Mouse (Mus musculus): ENCODE measurements around the gene Gm13275. TPM values are rescaled to one million over a fixed set of nuclear protein-coding genes. Genes with fewer than 3 reads are reported as not detected.
A peak's percentile ranks its signal among the peaks of the same experiment; 100 is the strongest.
"Not testable (repeated sequence)": the region's sequence is repeated elsewhere in the genome, so short reads cannot be mapped to it uniquely, and the experiment has no call there.

The Gm13275 gene
- not detected in 2 replicates for polyA plus RNA-seq (2015; fragmentation: Nextera tagmentation; extraction: Ambion mirVana)

DNA sequence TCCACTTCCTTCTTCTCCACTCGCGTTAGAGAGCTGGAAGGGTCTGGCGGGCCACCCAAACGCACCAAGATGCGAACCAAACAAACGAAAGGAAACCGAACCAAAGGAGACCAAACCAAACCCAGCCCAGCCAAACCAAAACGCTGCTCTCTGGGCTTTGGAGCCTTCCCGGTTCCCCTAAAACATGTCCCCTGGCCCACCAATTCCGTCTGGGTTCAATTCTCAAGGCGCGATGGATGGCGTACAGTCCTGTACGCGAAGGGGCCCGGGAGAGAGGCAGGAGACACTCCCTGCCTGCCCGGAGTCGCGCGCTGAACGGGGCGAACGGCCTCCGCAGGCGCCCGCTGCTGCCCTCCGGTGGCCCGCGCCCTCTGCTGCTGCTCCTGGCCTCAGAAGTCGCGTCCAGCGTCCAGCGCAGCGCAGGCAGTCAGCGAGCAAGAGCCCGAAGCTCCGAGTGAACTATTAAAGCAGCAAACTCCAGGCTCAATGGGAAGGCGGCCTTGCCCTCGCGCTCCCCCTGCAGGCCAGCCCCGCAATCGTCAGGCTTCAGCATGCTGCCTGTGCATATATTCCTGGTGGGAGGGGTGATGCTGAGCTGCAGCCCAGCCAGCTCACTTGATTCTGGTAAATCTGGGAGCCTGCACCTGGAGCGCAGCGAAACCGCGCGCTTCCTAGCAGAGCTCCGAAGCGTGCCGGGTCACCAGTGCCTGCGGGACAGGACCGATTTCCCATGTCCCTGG is at the start of gene Gm13275:
Gene Gm13275, plus strand, starts transcription at position 552 of the 740 bp plus-strand sequence.
- not testable (repeated sequence) for H3K4me2 ChIP-seq (ENCODE audit: low read depth, low read length); ATAC-seq; H3K9ac ChIP-seq (replicated peaks); H3K27ac ChIP-seq (ENCODE audit: low read depth); H3K9me3 ChIP-seq (ENCODE audit: low read length); H3K4me3 ChIP-seq (ENCODE audit: low read depth, low read length); DNase-seq; H3K27me3 ChIP-seq (ENCODE audit: insufficient read depth, low read length); H3K4me1 ChIP-seq (ENCODE audit: insufficient read depth); H3K36me3 ChIP-seq (replicated peaks; ENCODE audit: insufficient read depth, low read length)
- WGBS (ENCODE audit: insufficient replicate concordance): 0% methylated on average over 2 of the region's 52 CpGs
- peak; percentile 44 for TF ChIP-seq CTCF (IDR thresholded peaks at IDR 0.05; ENCODE audit: low read depth)

GRCm38 (mm10) chr4:88749926-88750325 is 44.4 kb upstream of the Gm13275 start:
- Histone ChIP-seq H3K36me3 (replicated peaks; ENCODE audit: insufficient read depth, low read length) (no peaks in the 10 kb centered on the region), H3K4me1 (ENCODE audit: insufficient read depth) (no peaks in the 10 kb centered on the region), H3K9me3 (ENCODE audit: low read length) (no peaks in the 10 kb centered on the region), H3K4me2 (ENCODE audit: low read depth, low read length) (no peak overlapping the region), H3K9ac (replicated peaks) (no peak overlapping the region), H3K27ac (ENCODE audit: low read depth) (no peak overlapping the region), H3K4me3 (ENCODE audit: low read depth, low read length) (no peak overlapping the region), H3K27me3 (ENCODE audit: insufficient read depth, low read length) (no peaks in the 10 kb centered on the region)
- TF ChIP-seq EP300 (IDR thresholded peaks at IDR 0.05; ENCODE audit: low read depth) (no peak), CTCF (IDR thresholded peaks at IDR 0.05; ENCODE audit: low read depth) (no peak)
- no peak for DNase-seq
- 77% methylated on average over 6 of the region's 6 CpGs for WGBS (ENCODE audit: insufficient replicate concordance)
- no peak for ATAC-seq

- H3K36me3 ChIP-seq (replicated peaks; ENCODE audit: insufficient read depth, low read length); H3K4me3 ChIP-seq (ENCODE audit: low read depth, low read length); H3K27ac ChIP-seq (ENCODE audit: low read depth); H3K27me3 ChIP-seq (ENCODE audit: insufficient read depth, low read length); H3K9me3 ChIP-seq (ENCODE audit: low read length); ATAC-seq; DNase-seq; H3K9ac ChIP-seq (replicated peaks); H3K4me2 ChIP-seq (ENCODE audit: low read depth, low read length); H3K4me1 ChIP-seq (ENCODE audit: insufficient read depth): not testable (repeated sequence)
- peak; percentile 12; the same call in 1 of the 2 replicates for TF ChIP-seq CTCF (IDR thresholded peaks at IDR 0.05; ENCODE audit: low read depth)
- WGBS (ENCODE audit: insufficient replicate concordance): 72% methylated on average over 15 of the region's 15 CpGs
These were observed 39.4 kb upstream of the Gm13275 start, which contains the start of gene Gm13271 for GRCm38 (mm10) chr4:88754818-88755340. Gene Gm13271, plus strand, starts transcription at chr4:88754868.

DNA sequence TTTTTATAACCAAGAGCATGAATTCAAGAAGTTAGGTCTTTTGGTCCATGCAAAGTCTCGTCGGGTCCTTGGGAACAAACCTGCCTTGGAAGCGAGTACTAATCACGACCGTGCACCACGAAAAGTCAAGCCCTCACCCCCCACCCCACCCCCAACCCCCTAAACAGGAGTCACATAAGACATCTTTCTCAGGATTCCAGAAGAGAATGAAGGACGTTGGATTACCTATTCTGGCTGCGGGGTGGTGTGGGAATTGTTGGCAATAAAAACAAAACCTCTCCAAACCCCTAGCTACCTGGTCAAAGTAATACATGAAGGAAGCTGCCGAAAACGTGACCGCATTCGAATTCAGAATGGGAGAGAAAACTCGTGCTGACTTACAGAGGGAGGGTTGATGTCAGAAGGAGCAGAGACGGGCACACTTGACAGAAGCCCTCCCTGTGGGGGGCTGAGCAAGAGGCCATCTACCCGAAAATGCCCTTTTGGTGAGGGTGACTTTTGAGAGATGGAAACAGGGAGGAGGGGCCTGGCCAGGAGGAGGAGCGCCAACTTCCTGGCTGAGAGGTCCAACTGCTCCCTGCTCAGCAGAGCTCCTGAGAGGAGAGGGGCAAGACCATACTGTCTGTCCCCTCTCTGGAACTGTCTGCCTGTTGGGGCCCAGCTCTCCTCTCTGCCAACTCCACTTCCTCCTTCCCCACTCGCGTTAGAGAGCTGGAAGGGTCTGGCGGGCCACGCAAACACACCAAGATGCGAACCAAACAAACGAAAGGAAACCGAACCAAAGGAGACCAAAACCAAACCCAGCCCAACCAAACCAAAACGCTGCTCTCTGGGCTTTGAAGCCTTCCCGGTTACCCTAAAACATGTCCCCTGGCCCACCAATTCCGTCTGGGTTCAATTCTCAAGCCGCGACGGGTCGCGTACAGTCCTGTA is 37.4 kb upstream of the Gm13275 start:
- H3K4me1 ChIP-seq (ENCODE audit: insufficient read depth); ATAC-seq; H3K36me3 ChIP-seq (replicated peaks; ENCODE audit: insufficient read depth, low read length); H3K27me3 ChIP-seq (ENCODE audit: insufficient read depth, low read length); H3K9me3 ChIP-seq (ENCODE audit: low read length): not testable (repeated sequence)
- Histone ChIP-seq H3K9ac (replicated peaks) (peak overlapping the region; percentile 77), H3K4me2 (ENCODE audit: low read depth, low read length) (peak overlapping the region; percentile 80), H3K27ac (ENCODE audit: low read depth) (peak overlapping the region; percentile 93), H3K4me3 (ENCODE audit: low read depth, low read length) (peak overlapping the region; percentile 68)
- DNase-seq: peak; percentile 31
- WGBS (ENCODE audit: insufficient replicate concordance): 8% methylated on average over 28 of the region's 31 CpGs

DNA sequence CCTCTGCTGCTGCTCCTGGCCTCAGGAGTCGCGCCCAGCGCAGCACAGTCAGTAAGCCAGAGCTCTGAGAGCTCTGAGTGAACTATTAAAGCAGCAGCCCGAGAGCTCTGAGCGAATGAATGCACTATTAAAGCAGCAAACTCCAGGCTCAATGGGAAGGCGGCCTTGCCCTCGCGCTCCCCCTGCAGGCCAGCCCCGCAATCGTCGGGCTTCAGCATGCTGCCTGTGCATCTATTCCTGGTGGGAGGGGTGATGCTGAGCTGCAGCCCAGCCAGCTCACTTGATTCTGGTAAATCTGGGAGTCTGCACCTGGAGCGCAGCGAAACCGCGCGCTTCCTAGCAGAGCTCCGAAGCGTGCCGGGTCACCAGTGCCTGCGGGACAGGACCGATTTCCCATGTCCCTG is 36.7 kb upstream of the Gm13275 start:
- not testable (repeated sequence) for H3K4me1 ChIP-seq (ENCODE audit: insufficient read depth); H3K27me3 ChIP-seq (ENCODE audit: insufficient read depth, low read length); H3K9me3 ChIP-seq (ENCODE audit: low read length); H3K36me3 ChIP-seq (replicated peaks; ENCODE audit: insufficient read depth, low read length)
- peak; percentile 100 for ATAC-seq
- 0% methylated on average over 11 of the region's 21 CpGs for WGBS (ENCODE audit: insufficient replicate concordance)
- peak overlapping the region; percentile 80 for H3K4me2 ChIP-seq (ENCODE audit: low read depth, low read length)
- peak overlapping the region; percentile 68 for H3K4me3 ChIP-seq (ENCODE audit: low read depth, low read length)
- H3K9ac ChIP-seq (replicated peaks): peak overlapping the region; percentile 77
- peak overlapping the region; percentile 93 for H3K27ac ChIP-seq (ENCODE audit: low read depth)
- DNase-seq: peak; percentile 78
- TF ChIP-seq CTCF (IDR thresholded peaks at IDR 0.05; ENCODE audit: low read depth): peak; percentile 72

DNA sequence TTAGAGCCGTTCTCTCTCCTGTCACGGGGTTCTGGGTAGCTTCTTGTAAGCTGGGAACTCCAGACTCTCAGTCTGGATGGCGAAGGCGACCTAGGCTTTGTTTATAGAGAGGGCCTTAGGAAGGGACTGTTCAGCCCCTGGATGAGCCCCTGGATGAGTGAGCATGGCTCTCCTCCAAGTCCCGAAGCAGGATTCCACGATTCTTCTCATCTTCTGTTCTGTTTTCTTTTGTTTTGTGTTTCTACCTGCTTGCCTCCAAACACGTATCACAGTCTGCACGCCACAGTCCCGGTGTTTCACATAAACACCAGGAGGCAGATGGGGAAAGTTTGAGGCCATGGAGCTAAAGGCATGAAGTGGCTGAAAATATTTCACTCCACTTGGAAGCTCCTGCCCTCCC is 35.5 kb upstream of the Gm13275 start:
- H3K9me3 ChIP-seq (ENCODE audit: low read length): not testable (repeated sequence)
- 73% methylated on average over 8 of the region's 9 CpGs for WGBS (ENCODE audit: insufficient replicate concordance)

DNA sequence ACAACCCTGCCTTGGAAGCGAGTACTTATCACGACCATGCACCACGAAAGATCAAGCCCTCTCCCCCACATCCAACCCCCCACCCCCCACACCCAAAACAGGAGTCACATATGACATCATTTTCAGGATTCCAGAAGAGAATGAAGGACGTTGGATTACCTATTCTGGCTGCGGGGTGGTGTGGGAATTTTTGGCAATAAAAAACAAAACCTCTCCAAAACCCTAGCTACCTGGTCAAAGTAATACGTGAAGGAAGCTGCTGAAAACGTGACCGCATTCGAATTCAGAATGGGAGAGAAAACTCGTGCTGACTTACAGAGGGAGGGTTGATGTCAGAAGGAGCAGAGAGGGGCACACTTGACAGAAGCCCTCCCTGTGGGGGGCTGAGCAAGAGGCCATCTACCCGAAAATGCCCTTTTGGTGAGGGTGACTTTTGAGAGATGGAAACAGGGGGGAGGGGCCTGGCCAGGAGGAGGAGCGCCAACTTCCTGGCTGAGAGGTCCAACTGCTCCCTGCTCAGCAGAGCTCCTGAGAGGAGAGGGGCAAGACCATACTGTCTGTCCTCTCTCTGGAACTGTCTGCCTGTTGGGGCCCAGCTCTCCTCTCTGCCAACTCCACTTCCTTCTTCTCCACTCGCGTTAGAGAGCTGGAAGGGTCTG is 34.5 kb upstream of the Gm13275 start, which contains the start of gene Gm13283:
Gene Gm13283, plus strand, starts transcription at position 510 of the 659 bp plus-strand sequence.
- DNase-seq; H3K36me3 ChIP-seq (replicated peaks; ENCODE audit: insufficient read depth, low read length); ATAC-seq; H3K27me3 ChIP-seq (ENCODE audit: insufficient read depth, low read length); H3K9ac ChIP-seq (replicated peaks); H3K9me3 ChIP-seq (ENCODE audit: low read length); H3K4me1 ChIP-seq (ENCODE audit: insufficient read depth): not testable (repeated sequence)
- H3K27ac ChIP-seq (ENCODE audit: low read depth): peak within 1 kb of the TSS; percentile 66
- peak within 1 kb of the TSS; percentile 39 for H3K4me3 ChIP-seq (ENCODE audit: low read depth, low read length)
- peak within 1 kb of the TSS; percentile 57 for H3K4me2 ChIP-seq (ENCODE audit: low read depth, low read length)
- WGBS (ENCODE audit: insufficient replicate concordance): 22% methylated on average over 6 of the region's 14 CpGs

More for the DNA sequence above, 35.5 kb upstream of the Gm13275 start:
- not testable (repeated sequence) for H3K36me3 ChIP-seq (replicated peaks; ENCODE audit: insufficient read depth, low read length); H3K4me3 ChIP-seq (ENCODE audit: low read depth, low read length); H3K4me2 ChIP-seq (ENCODE audit: low read depth, low read length); H3K9ac ChIP-seq (replicated peaks); H3K27me3 ChIP-seq (ENCODE audit: insufficient read depth, low read length); ATAC-seq; H3K27ac ChIP-seq (ENCODE audit: low read depth); DNase-seq; H3K4me1 ChIP-seq (ENCODE audit: insufficient read depth)
